Mouse (Mus musculus) embryo, embryonic 9.5 days (tissue): ENCODE data around the gene Arl9.
A peak's percentile ranks its signal among the peaks of the same experiment; 100 is the strongest.
"Not testable (repeated sequence)": the region's sequence is repeated elsewhere in the genome, so short reads cannot be mapped to it uniquely, and the experiment has no call there.

Experiments used
- DNase-seq: peaks from one replicate; pipeline ENCODE4 v3.0.0-alpha.2; 2017; ENCODE audit errors: extremely low spot score

Arl9 gene

GRCm38 (mm10) chr5:77015544-77016482 is 12.0 kb downstream of the Arl9 start, which contains the start of gene Thegl:
Thegl (plus strand) TSS chr5:77016023.
- DNase-seq = peak; percentile 88

- no peak for DNase-seq
Observed at GRCm38 (mm10) chr5:77028034-77028433, 24.2 kb downstream of the Arl9 start.

- DNase-seq = no peak
Observed at GRCm38 (mm10) chr5:77029735-77030134, 25.9 kb downstream of the Arl9 start.

DNA sequence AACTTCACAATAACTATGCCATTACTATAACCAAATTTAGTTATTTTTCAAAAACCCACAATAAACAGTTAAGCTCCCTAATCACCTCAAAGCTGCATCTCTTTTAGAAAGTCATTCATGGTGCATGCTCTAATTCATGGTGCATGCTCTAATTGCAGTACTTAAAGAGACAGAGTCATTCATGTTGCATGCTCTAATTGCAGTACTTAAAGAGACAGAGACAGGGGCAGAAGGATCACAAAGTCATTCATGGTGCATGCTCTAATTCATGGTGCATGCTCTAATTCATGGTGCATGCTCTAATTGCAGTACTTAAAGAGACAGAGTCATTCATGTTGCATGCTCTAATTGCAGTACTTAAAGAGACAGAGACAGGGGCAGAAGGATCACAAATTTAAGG is 31.2 kb downstream of the Arl9 start:
- not testable (repeated sequence) for DNase-seq

- no peak for DNase-seq
Observed at GRCm38 (mm10) chr5:77038451-77038850, 34.6 kb downstream of the Arl9 start.

DNA sequence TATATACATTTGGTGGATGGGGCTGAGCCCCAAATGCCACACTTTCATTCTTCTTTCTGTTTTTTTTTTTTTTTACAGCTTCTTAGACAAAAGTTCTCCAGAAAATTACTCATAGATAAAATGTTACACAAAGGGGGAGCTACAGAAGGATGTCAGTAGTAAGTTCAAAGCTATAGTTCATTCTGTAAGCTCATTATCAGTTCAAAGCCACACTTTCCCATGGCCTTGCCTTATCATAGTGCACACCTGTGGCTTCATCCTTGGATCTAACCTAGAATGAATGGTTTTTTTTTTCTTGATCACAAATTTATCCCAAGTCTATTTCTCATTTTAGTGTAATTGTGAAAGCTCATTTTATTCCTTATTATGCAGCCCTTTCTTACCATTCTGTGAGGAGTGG is 35.5 kb downstream of the Arl9 start:
- DNase-seq = no peak

GRCm38 (mm10) chr5:77044362-77044761 is 40.5 kb downstream of the Arl9 start:
- DNase-seq = no peak

- no peak for DNase-seq
Observed at GRCm38 (mm10) chr5:77052616-77053015, 48.8 kb downstream of the Arl9 start.

GRCm38 (mm10) chr5:77056881-77057440 is 53.1 kb downstream of the Arl9 start:
- DNase-seq = no peak
